Mouse (Mus musculus): ENCODE data around the gene Slc9a4. TPM values are rescaled to one million over a fixed set of nuclear protein-coding genes. Genes with fewer than 3 reads are reported as not detected.
"Not testable (repeated sequence)": the region's sequence is repeated elsewhere in the genome, so short reads cannot be mapped to it uniquely, and the experiment has no call there.

Gene Slc9a4
- polyA plus RNA-seq, 1 experiment from 2014 or later = not detected

DNA sequence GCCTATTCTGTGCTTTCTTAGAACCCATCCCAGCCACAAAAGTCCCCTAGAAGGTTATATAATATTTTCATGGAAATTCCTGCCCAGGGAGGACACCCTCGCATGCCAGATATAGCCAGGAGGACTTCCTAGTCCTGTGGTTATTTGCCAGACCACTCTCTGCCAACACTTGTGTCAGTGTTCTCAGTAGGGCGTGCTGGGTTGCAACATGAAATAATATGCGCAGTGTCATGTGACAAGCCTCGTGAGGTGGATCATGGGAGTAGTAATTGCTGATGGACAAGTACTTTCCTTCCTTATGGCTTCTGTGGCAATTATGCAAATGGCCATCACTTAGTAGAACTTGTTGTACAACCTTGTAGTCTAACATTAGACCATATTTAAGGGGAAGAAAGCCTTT lies 11.1 kb downstream of the Slc9a4 start:
- Histone ChIP-seq H3K9ac (no peak overlapping the region), H3K4me1 (replicated peaks; ENCODE audit: control insufficient read depth, insufficient read depth, low read length) (no peaks in the 10 kb centered on the region), H3K27ac (no peak overlapping the region), H3K4me3 (replicated peaks; ENCODE audit: low read length) (no peak overlapping the region), H3K9me3 (ENCODE audit: control insufficient read depth, low read length) (no peaks in the 10 kb centered on the region), H3K36me3 (replicated peaks; ENCODE audit: control insufficient read depth, insufficient read depth) (no peaks in the 10 kb centered on the region), H3K4me2 (replicated peaks) (no peak overlapping the region), H3K27me3 (ENCODE audit: control insufficient read depth, insufficient read depth, low read length) (no peaks in the 10 kb centered on the region)
- 96% methylated on average over 4 of the region's 4 CpGs for WGBS
- ATAC-seq (ENCODE audit: low FRiP score) (no peak), DNase-seq (ENCODE audit: low spot score) (no peak)

DNA sequence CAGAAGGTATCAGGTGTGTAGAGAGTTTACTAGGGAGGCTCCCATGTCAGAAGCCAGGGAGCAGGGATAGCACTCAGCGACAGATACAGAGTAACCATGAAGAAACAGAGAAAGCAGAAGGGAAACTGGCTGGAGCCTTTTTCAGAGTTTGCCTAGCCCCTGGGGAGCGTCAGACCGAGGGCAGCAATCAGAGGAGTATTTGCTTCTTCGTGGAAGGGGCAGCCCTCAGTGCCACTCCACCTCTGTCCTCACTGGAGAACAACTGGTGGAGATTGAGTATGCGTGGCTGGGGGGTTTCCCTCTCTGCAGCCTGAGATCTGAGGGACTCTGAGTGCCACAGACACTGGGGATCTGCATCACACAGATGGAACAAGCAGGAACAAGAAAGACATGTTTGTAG lies 17.9 kb downstream of the Slc9a4 start:
- ATAC-seq (ENCODE audit: low FRiP score) (no peak), DNase-seq (ENCODE audit: low spot score) (no peak)
- Histone ChIP-seq H3K9ac (no peak overlapping the region), H3K27ac (no peak overlapping the region), H3K9me3 (ENCODE audit: control insufficient read depth, low read length) (no peaks in the 10 kb centered on the region), H3K4me1 (replicated peaks; ENCODE audit: control insufficient read depth, insufficient read depth, low read length) (no peaks in the 10 kb centered on the region), H3K36me3 (replicated peaks; ENCODE audit: control insufficient read depth, insufficient read depth) (no peaks in the 10 kb centered on the region), H3K4me3 (replicated peaks; ENCODE audit: low read length) (no peak overlapping the region), H3K4me2 (replicated peaks) (no peak overlapping the region), H3K27me3 (ENCODE audit: control insufficient read depth, insufficient read depth, low read length) (no peaks in the 10 kb centered on the region)
- 68% methylated on average over 5 of the region's 5 CpGs for WGBS

DNA sequence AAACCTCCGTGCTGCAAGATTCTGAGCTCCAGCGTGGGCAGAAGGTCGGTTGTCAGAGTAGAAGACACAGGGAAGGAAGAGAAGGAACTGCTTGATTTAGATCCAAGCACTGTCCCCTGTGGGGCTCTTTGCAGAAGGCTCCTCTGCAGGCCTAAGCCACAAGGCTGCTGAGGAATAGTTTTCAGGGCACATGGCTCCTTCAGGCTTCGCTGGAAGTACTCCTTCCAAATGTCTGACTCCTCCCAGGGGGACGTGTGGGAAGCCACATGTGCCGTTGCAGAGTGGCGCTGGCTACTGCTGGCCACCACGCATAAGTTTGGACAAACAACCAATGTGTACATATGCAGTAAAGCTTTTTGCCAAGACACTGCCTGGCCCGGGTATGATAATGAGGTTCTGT lies 19.8 kb downstream of the Slc9a4 start:
- not testable (repeated sequence) for H3K27ac ChIP-seq; H3K9me3 ChIP-seq (ENCODE audit: control insufficient read depth, low read length); DNase-seq (ENCODE audit: low spot score); H3K27me3 ChIP-seq (ENCODE audit: control insufficient read depth, insufficient read depth, low read length); H3K4me2 ChIP-seq (replicated peaks); H3K9ac ChIP-seq; ATAC-seq (ENCODE audit: low FRiP score); H3K36me3 ChIP-seq (replicated peaks; ENCODE audit: control insufficient read depth, insufficient read depth); H3K4me3 ChIP-seq (replicated peaks; ENCODE audit: low read length); H3K4me1 ChIP-seq (replicated peaks; ENCODE audit: control insufficient read depth, insufficient read depth, low read length)
- WGBS = 92% methylated on average over 9 of the region's 9 CpGs

DNA sequence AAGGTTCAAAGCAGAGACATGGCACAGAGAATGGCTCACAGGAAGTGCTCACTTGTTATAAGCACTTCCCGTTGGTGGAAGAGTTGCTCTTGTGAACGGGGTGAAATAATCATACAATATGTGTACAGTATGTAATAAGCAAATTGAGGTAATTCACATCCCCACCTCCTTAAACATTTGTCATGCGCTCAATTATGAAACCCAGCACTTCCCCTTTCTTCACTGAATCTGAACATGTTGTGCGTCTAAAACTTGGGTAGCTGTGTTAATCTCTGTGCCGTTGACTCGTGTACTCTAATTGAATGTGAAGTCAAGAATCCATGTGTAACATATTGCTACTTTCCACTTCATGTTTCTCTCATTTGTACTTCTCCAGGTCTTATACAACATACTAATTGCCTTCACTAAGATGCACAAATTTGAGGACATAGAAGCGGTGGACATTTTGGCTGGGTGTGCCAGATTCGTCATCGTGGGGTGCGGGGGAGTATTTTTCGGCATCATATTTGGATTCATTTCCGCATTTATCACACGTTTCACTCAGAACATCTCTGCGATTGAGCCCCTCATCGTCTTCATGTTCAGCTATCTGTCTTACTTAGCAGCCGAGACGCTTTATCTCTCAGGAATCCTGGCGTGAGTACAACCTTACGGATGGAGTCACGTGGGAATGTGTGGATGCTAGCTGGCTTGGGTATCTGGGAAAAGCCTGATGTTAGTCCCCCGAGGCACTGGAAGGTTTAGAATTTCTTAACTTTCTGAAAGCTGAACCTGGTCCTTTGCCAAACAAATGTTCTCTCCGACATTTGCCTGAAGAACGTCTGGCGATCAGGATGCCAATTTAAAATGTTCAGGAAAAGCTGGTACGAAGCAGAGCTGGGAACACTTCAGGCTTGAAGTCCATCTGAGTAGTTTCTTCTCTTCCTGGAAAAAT lies 20.8 kb downstream of the Slc9a4 start:
- H3K36me3 ChIP-seq (replicated peaks; ENCODE audit: control insufficient read depth, insufficient read depth) = no peaks in the 10 kb centered on the region
- no peak overlapping the region for H3K4me3 ChIP-seq (replicated peaks; ENCODE audit: low read length)
- ATAC-seq (ENCODE audit: low FRiP score) = no peak
- WGBS = 90% methylated on average over 25 of the region's 25 CpGs
- no peak overlapping the region for H3K9ac ChIP-seq
- H3K4me2 ChIP-seq (replicated peaks) = no peak overlapping the region
- no peaks in the 10 kb centered on the region for H3K9me3 ChIP-seq (ENCODE audit: control insufficient read depth, low read length)
- no peak for DNase-seq (ENCODE audit: low spot score)
- H3K27ac ChIP-seq = no peak overlapping the region
- no peaks in the 10 kb centered on the region for H3K27me3 ChIP-seq (ENCODE audit: control insufficient read depth, insufficient read depth, low read length)
- H3K4me1 ChIP-seq (replicated peaks; ENCODE audit: control insufficient read depth, insufficient read depth, low read length) = no peaks in the 10 kb centered on the region

DNA sequence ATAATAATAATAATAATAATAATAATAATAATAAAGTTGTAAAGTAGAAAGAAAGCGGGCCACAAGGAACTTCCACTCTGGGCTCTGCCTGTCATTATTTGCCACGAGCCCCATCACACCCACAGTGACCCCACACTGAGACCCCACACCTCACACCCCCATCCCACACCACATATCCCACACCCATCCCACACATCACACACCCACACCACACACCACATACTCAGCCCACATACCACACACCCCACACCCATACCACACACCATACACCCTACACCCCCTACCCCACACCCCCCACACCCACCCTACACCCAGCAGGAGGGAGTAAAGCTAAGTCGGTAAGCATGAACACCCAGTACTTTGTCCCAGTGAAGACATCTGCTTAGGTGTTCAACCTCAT lies 21.6 kb downstream of the Slc9a4 start:
- ATAC-seq (ENCODE audit: low FRiP score) (no peak), DNase-seq (ENCODE audit: low spot score) (no peak)
- 86% methylated on average over 3 of the region's 3 CpGs for WGBS
- Histone ChIP-seq H3K4me1 (replicated peaks; ENCODE audit: control insufficient read depth, insufficient read depth, low read length) (no peaks in the 10 kb centered on the region), H3K36me3 (replicated peaks; ENCODE audit: control insufficient read depth, insufficient read depth) (no peaks in the 10 kb centered on the region), H3K9me3 (ENCODE audit: control insufficient read depth, low read length) (no peaks in the 10 kb centered on the region), H3K4me2 (replicated peaks) (no peak overlapping the region), H3K27me3 (ENCODE audit: control insufficient read depth, insufficient read depth, low read length) (no peaks in the 10 kb centered on the region), H3K27ac (no peak overlapping the region), H3K4me3 (replicated peaks; ENCODE audit: low read length) (no peak overlapping the region), H3K9ac (no peak overlapping the region)

DNA sequence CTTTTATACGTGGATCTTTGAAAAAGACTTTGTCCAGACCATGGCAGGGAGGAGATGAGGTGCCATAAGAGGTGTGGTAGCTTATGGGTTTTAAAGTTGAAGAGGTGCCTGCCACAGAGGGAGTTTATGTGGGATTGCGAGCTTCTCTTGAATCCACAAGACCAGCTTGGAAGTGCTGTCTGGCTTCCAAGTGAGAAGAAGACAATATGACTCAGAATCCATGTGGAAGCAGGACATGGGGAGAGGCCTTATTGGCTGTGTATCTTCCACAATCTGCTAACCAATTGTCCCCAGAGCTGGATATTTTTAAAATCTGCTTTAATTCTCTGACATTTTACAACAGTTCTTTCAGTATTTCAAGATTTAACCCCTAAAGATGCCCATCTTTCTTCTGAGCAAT lies 33.3 kb downstream of the Slc9a4 start:
- H3K36me3 ChIP-seq (replicated peaks; ENCODE audit: control insufficient read depth, insufficient read depth) = no peaks in the 10 kb centered on the region
- no peaks in the 10 kb centered on the region for H3K4me1 ChIP-seq (replicated peaks; ENCODE audit: control insufficient read depth, insufficient read depth, low read length)
- H3K9ac ChIP-seq = no peak overlapping the region
- H3K9me3 ChIP-seq (ENCODE audit: control insufficient read depth, low read length) = no peaks in the 10 kb centered on the region
- H3K4me2 ChIP-seq (replicated peaks) = no peak overlapping the region
- no peak overlapping the region for H3K4me3 ChIP-seq (replicated peaks; ENCODE audit: low read length)
- DNase-seq (ENCODE audit: low spot score) (no peak), ATAC-seq (ENCODE audit: low FRiP score) (no peak)
- H3K27ac ChIP-seq = no peak overlapping the region
- WGBS = 100% methylated on average over 2 of the region's 2 CpGs
- no peaks in the 10 kb centered on the region for H3K27me3 ChIP-seq (ENCODE audit: control insufficient read depth, insufficient read depth, low read length)

DNA sequence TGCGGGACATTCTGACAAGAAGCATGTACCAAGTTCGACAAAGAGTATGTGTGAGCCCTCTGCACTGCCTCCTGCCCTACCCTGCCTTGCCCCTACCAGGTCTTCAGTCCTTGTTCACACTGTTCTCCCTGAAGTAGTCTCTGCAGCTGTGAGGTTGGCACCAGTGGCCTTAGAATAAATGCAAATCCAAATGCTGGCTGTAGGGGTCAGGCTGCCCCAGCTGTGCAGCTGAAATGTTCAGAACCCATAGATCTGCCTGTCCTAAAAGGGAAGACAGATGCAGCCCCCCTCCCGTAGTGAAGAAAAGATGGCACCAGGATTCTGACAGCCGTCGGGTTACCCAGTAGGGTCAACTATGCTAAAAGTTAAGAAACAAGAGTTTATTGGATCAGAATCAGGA lies 39.2 kb downstream of the Slc9a4 start:
- H3K4me1 ChIP-seq (replicated peaks; ENCODE audit: control insufficient read depth, insufficient read depth, low read length) = no peaks in the 10 kb centered on the region
- 77% methylated on average over 5 of the region's 5 CpGs for WGBS
- DNase-seq (ENCODE audit: low spot score) = no peak
- no peak overlapping the region for H3K27ac ChIP-seq
- no peak overlapping the region for H3K4me3 ChIP-seq (replicated peaks; ENCODE audit: low read length)
- no peak overlapping the region for H3K9ac ChIP-seq
- no peak overlapping the region for H3K4me2 ChIP-seq (replicated peaks)
- H3K27me3 ChIP-seq (ENCODE audit: control insufficient read depth, insufficient read depth, low read length) = no peaks in the 10 kb centered on the region
- ATAC-seq (ENCODE audit: low FRiP score) = no peak
- H3K36me3 ChIP-seq (replicated peaks; ENCODE audit: control insufficient read depth, insufficient read depth) = no peaks in the 10 kb centered on the region
- no peaks in the 10 kb centered on the region for H3K9me3 ChIP-seq (ENCODE audit: control insufficient read depth, low read length)

DNA sequence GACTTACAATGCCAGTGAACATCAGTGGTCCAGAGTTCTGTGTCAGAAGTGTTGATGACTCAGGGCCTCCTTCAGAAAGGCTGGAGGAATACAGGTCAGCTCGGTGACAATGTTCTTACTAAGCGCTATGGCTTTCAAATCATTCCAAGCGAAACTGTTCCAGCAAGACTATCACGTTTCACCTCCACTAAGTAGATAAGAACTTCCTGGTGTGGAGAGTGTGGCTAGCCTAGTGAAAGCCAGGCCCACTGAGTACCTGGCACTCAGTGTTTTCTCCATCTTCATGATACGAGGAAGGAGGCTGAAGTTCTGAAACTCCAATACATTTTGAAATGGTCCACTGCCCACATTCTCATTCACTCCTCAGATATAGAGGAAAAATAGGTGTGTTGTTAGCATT lies 40.0 kb downstream of the Slc9a4 start:
- H3K4me3 ChIP-seq (replicated peaks; ENCODE audit: low read length) = no peak overlapping the region
- no peak for ATAC-seq (ENCODE audit: low FRiP score)
- WGBS = 85% methylated on average over 5 of the region's 5 CpGs

DNA sequence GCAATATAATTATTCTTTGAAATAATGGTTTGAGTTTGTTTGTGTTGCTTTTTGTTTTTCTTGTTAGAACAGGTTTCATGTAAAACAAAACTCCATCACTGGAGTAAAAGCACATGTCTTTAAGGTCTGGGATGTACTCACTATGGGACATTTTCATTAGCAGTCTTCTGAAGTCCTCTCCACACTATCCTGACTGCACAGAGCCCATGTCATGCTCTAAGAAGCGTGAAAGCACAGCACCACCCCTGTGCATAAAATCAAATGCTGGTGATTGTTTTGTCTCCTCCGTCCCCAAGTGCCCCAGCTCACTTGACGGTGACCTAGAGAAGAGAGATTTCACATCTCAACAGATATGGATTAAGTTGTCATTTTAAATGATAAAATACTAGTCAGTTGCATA lies 45.1 kb downstream of the Slc9a4 start:
- H3K4me3 ChIP-seq (replicated peaks; ENCODE audit: low read length) = no peak overlapping the region
- H3K9ac ChIP-seq = no peak overlapping the region
- H3K9me3 ChIP-seq (ENCODE audit: control insufficient read depth, low read length) = no peaks in the 10 kb centered on the region
- H3K27ac ChIP-seq = no peak overlapping the region
- ATAC-seq (ENCODE audit: low FRiP score) (no peak), DNase-seq (ENCODE audit: low spot score) (no peak)
- 18% methylated on average over 3 of the region's 3 CpGs for whole genome bisulfite sequencing
- no peaks in the 10 kb centered on the region for H3K4me1 ChIP-seq (replicated peaks; ENCODE audit: control insufficient read depth, insufficient read depth, low read length)
- no peaks in the 10 kb centered on the region for H3K27me3 ChIP-seq (ENCODE audit: control insufficient read depth, insufficient read depth, low read length)
- H3K36me3 ChIP-seq (replicated peaks; ENCODE audit: control insufficient read depth, insufficient read depth) = no peaks in the 10 kb centered on the region
- H3K4me2 ChIP-seq (replicated peaks) = no peak overlapping the region

More for the DNA sequence above, 40.0 kb downstream of the Slc9a4 start:
- DNase-seq (ENCODE audit: low spot score) = no peak
- Histone ChIP-seq H3K27ac (no peak overlapping the region), H3K4me2 (replicated peaks) (no peak overlapping the region), H3K36me3 (replicated peaks; ENCODE audit: control insufficient read depth, insufficient read depth) (no peaks in the 10 kb centered on the region), H3K9me3 (ENCODE audit: control insufficient read depth, low read length) (no peaks in the 10 kb centered on the region), H3K27me3 (ENCODE audit: control insufficient read depth, insufficient read depth, low read length) (no peaks in the 10 kb centered on the region), H3K9ac (no peak overlapping the region), H3K4me1 (replicated peaks; ENCODE audit: control insufficient read depth, insufficient read depth, low read length) (no peaks in the 10 kb centered on the region)

DNA sequence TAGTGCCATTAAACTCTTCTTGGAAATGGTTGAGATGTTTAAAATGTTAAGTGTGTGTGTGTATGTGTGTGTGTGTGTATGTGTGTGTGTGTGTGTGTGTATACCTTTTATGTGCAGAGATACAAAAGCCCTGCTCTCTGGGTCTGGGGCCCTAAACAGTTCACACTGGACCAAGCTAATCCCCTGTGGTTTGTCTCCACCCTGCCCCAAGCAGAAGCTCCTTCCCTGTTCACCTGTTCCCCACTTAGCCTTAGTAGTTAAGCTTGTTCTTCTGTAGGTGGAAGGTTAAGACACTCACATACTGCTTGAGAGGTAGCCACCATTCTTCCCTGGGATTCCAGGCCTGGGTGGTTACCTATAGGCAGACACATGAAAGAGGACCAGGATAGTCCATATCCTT lies 47.1 kb downstream of the Slc9a4 start:
- ATAC-seq (ENCODE audit: low FRiP score) (no peak), DNase-seq (ENCODE audit: low spot score) (no peak)
- no peak overlapping the region for H3K27ac ChIP-seq
- H3K4me3 ChIP-seq (replicated peaks; ENCODE audit: low read length) = no peak overlapping the region
- H3K36me3 ChIP-seq (replicated peaks; ENCODE audit: control insufficient read depth, insufficient read depth) = no peaks in the 10 kb centered on the region
- no peaks in the 10 kb centered on the region for H3K9me3 ChIP-seq (ENCODE audit: control insufficient read depth, low read length)
- no peaks in the 10 kb centered on the region for H3K27me3 ChIP-seq (ENCODE audit: control insufficient read depth, insufficient read depth, low read length)
- no peak overlapping the region for H3K4me2 ChIP-seq (replicated peaks)
- no peak overlapping the region for H3K9ac ChIP-seq
- H3K4me1 ChIP-seq (replicated peaks; ENCODE audit: control insufficient read depth, insufficient read depth, low read length) = no peaks in the 10 kb centered on the region

Measured in hindbrain, embryonic 14.5 days (tissue).